Mouse (Mus musculus): ENCODE measurements at regions not wholly inside any gene's neighbourhood (a gene's known extent, or its start where the extent isn't known, plus 50 kb on each side); places are given as distances from the start of the nearest gene placed in this dataset.

DNA sequence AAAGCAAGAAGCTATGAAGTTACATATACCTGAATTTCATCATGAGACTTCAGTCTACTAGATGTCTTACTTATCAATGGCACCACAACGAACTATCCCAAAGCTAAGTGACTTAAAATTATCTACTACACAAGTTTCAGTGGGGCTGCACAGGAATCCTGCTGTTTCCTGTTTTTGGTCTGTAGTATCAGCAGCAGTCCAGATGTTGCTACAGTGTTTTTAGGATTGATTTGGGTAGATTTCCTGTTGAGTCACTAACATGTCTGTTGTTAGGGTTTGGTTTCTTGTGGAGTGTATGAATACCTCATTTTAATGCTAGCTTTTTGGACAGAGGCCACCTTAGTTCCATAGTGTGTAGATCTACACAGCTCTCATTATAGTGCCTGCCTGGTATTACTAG, 120.8 kb upstream of the Thumpd2 start:
- DNase-seq (ENCODE audit: low read depth, low spot score), result no peak

DNA sequence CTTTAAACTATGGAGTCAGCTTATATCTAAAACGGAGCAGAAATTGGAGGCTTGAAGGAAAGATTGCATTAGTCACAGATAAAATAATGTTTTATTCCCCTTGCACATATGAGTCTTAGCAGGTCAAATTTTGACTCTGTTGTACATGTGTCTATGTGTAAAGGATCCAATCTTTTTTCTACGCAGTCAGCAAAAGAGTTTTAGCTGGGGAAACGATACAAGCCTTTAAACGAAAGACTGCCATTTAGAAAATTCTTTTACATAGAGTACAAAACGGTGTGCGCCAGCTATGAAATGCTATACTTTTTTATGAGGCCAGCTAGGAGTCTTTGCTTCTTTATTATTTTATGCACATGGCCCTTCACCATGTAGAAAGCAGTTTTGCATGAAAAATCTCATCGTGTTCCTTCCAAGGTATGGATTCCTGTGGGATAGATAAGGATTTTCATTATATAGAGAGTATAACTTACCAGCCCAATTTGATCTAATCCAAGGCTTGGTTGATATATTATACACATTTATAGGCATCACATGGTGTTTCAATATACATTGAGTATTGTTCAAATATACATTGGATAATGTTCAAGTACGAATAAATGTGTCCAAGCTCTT, 116.0 kb upstream of the Thumpd2 start:
- DNase-seq (ENCODE audit: low read depth, low spot score), result no peak

DNA sequence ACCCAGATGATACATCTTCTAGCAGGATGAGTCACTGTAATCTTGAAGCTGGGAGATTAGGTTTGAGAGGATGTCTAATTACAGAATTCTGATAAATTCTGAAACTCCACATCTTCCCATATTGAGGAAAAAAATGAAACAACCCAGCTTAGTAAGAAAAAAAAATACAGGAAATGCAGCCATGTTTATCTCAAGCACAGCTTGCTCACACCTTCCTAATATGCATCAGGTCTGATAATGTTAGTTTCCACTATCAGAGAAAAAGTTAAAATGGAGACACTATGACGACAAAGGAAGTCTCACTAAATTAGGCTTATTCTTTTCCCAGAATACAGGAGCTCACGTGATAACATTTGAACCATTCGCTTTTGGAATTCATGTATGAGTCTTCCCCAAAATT, 111.4 kb upstream of the Thumpd2 start:
- DNase-seq (ENCODE audit: low read depth, low spot score), result no peak

DNA sequence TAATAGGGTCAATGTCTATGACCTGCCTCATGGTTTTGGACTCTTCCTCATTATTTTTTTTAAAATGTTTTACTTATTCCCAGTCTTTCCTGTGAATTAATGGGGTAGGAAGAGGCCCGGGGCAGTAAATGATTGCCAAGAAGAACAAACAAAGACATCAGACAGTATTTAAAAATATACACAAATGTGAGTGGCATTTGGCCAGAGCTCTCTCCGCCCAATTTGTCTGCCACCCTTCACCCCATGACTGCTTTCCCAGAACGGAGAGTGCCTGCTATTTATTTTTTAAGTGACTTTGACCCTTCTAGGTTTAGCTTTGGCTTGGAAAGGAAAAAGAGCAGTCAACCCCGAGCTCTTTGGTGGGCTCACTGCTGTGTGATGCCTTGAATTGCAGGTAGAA, 111.0 kb upstream of the Thumpd2 start:
- no peak for DNase-seq (ENCODE audit: low read depth, low spot score)

DNA sequence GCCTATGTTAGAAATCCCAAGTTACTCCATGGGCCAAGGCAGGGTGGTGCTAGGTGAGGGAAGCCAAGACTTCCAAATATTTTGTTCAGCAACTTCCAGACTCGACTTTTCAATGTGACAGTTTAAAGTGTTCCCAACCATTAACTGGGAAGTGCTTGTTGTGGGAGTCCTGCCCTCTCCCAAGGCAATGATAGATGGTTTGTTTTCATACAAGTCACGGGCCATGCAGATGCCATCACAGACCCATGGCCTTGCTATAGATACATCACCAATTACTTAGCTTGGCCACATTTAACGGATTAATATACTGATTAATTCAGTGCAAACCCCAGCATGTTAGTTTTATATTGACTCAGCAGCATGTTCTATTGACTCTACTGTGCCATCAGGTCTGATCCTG, 108.1 kb upstream of the Thumpd2 start:
- DNase-seq (ENCODE audit: low read depth, low spot score), result no peak

DNA sequence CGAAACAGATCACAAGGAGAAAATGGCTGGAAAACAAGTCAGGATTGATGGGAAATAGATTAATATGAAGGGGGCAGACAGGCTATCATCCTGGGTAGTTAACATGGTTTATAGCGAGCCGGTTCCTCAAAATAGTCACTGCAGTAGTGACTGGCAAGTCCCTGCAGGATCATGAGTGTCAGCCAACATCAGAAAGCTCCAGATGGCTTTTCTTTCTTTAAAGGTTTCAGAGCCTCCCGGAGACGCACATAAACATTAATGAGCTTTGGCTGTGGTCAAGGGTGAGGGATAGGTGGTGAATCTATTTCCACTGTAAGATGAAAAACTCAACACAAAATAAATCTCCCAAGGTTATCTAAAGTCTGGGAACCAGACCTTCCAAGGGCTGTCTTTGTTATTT, 104.2 kb upstream of the Thumpd2 start:
- DNase-seq (ENCODE audit: low read depth, low spot score), result no peak

DNA sequence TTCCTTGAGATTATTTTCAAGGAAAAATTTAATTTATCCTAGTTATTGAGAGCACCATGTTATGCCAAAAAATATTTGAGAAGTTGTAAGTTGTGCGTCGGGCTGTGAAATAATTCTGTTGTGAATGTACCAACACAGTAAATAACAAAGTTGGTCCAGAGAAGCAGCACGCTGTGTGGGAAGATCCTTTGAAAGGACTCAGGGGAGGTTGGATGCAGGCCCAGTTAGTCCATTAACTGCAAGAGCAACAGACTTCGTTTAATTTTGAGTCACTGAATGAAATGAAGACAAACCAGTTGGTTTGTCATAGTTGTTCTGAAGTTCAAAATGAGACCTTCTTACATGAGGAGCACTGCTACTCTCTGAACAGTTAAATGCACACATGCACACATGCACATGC, 85.8 kb upstream of the Thumpd2 start:
- DNase-seq (ENCODE audit: low read depth, low spot score), result no peak

DNA sequence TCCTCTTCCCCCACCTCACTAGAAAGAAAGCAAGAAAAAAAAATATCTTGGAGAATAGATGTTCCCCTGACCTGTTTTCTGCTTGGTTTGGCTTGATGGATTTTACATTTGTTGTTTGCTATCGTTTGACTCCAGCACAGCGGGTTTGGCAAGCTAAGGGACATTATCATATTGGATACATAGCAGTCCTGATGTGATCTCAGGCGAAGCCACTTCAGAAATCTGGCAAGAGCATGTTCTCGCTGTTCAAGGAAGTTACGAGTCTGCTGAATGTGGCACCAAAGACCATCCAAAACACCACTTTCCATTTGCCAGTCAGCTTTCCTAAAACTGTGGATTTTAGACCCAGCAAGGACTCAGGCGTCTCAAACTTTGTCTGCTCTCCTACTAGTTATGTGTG, 69.8 kb upstream of the Thumpd2 start:
- no peak for DNase-seq (ENCODE audit: low read depth, low spot score)

DNA sequence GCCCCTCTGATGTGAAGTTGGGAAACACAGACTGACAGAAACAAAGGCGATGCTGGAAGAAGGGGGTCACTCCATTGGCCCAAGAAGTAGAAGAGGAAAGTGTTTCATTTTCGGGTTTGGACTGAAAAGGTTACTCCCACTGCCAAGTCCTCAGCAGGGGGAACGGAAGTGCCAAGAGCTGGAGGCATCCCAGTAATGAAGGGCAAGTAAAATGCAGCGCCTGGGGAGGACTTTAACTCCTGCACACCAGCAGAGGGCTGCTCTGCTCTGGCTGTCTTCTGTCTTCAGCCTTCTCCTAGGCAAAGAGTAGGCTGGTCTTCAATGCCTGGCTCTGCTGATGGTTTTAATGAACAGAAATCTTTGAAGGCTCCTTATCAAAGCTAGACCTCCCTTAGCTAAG, 68.3 kb upstream of the Thumpd2 start:
- no peak for DNase-seq (ENCODE audit: low read depth, low spot score)
